Mouse (Mus musculus): Measurements from ENCODE around the gene BC028528.

DNA sequence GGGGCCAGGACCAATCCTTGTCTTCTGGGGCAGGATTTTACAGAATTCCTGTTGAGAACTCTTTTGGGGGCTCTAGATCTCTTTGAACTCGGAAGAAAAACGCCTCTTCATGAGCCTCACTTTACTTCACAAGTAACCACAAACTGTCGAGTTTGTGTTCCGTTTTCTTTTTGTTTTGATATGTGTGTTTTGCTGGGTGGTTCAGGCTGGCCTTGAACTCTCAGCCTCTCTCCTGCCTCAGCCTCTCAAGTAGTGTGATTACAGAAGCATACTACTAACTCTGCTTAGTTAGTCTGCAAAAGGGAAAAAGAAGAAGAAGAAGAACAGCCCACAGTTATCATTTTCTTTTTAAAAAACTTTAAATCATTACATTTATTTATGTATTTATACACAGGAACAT lies 32.4 kb upstream of the BC028528 start:
- TF ChIP-seq CTCF (IDR thresholded peaks at IDR 0.05; ENCODE audit: low read depth, low read length) (no peak), GATA1 (IDR thresholded peaks at IDR 0.05; ENCODE audit: borderline replicate concordance, low read length) (no peak), TAL1 (conservative IDR thresholded peaks at IDR 0.05; ENCODE audit: low read depth, low read length) (no peak), POLR2AphosphoS5 (IDR thresholded peaks at IDR 0.05; ENCODE audit: insufficient replicate concordance, low read depth, low read length) (no peak), GATA2 (IDR thresholded peaks at IDR 0.05; ENCODE audit: borderline replicate concordance, low read depth, low read length) (no peak)
